Mouse (Mus musculus) liver, embryonic 16.5 days (tissue): ENCODE measurements around the gene Drd3. TPM values are rescaled to one million over a fixed set of nuclear protein-coding genes. Genes with fewer than 3 reads are reported as not detected.

ENCODE experiments used
- ATAC-seq: fragments of 200-750 bp; cut with Nextera tagmentation; 2 replicates; pipeline ENCODE4 v1.8.0; 2017; ENCODE audit warnings: low read depth, mild to moderate bottlenecking, moderate number of reproducible peaks, moderate library complexity
- H3K27ac ChIP-seq: fragments of 300-500 bp; sonication (generic); 2 replicates; pipeline ENCODE4 v1.5.1; 2014; ENCODE audit warnings: mild to moderate bottlenecking, low read length
- H3K27me3 ChIP-seq: fragments of 300-500 bp; sonication (generic); 2 replicates; pipeline ENCODE4 v1.6.1; 2014; ENCODE audit warnings: low read depth, low read length, mixed read lengths; ENCODE audit not compliant: control insufficient read depth, insufficient read depth
- H3K36me3 ChIP-seq: fragments of 300-500 bp; sonication (generic); 2 replicates; pipeline ENCODE4 v1.6.1; 2014; ENCODE audit warnings: mild to moderate bottlenecking; ENCODE audit not compliant: control insufficient read depth, insufficient read depth
- H3K4me1 ChIP-seq: fragments of 300-500 bp; sonication (generic); 2 replicates; pipeline ENCODE4 v1.6.1; 2014; ENCODE audit warnings: low read depth, low read length, mixed read lengths; ENCODE audit not compliant: control insufficient read depth
- H3K4me2 ChIP-seq: fragments of 300-500 bp; sonication (generic); 2 replicates; pipeline ENCODE4 v1.6.1; 2014; ENCODE audit warnings: low read depth, low read length, mixed read lengths
- H3K4me3 ChIP-seq: fragments of 300-500 bp; sonication (generic); 2 replicates; pipeline ENCODE4 v1.5.1; 2014; ENCODE audit warnings: low read depth, mild to moderate bottlenecking, low read length
- H3K9ac ChIP-seq: fragments of 300-500 bp; sonication (generic); 2 replicates; pipeline ENCODE4 v1.6.1; 2014; ENCODE audit warnings: low read depth, low read length
- H3K9me3 ChIP-seq: fragments of 300-500 bp; sonication (generic); replicated peaks from 2 replicates; pipeline ENCODE4 v1.6.1; 2016; ENCODE audit warnings: low read length; ENCODE audit not compliant: control insufficient read depth
- WGBS: fragments of 180-500 bp; shearing (Covaris S2); extraction: QIAGEN DNeasy Blood & Tissue Kit; methylation state at CpG from one replicate; pipeline ENCODE4 v1.1.7; 2014; ENCODE audit not compliant: insufficient replicate concordance; 5-methylcytosine and 5-hydroxymethylcytosine counted together
- polyA plus RNA-seq: library from polyadenylated mRNA; unstranded; fragments of >200 nt; fragmentation: Nextera tagmentation; extraction: Ambion mirVana; gene quantifications from 2 replicates; pipeline ENCODE4 v1.2.1, GENCODE M21; 2015

Drd3 gene
- polyA plus RNA-seq = not detected in 2 replicates

DNA sequence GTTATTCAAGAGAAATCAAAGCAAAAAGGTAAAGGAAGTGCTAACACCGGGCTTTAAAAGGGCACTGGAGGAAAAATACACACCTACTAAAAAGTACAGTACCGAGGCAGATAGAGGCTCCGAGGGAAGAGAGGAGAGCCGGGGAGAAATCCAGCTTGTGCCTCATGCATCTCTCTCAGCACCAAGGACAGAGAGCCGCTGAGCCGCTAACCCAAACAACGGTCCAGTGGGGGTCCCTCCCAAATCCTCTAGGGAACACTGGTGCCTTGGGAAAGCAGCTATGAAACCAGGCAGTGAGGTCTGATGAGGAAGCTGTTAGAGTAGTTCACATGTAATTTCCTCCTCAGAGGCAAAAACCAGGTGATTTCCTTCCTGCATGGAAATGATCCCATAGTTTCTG is at the start of gene Drd3:
TSS of gene Drd3 (plus strand) at position 276 of the 400 bp plus-strand sequence.
- no peaks in the 10 kb centered on the region for H3K4me1 ChIP-seq
- no peaks in the 10 kb centered on the region for H3K9me3 ChIP-seq
- 20% methylated on average over 7 of the region's 7 CpGs for WGBS
- H3K36me3 ChIP-seq = no peaks in the 10 kb centered on the region
- H3K9ac ChIP-seq = no peak within 1 kb of the TSS
- H3K4me2 ChIP-seq = no peak within 1 kb of the TSS
- H3K4me3 ChIP-seq = no peak within 1 kb of the TSS
- no peak within 1 kb of the TSS for H3K27ac ChIP-seq
- H3K27me3 ChIP-seq = no peaks in the 10 kb centered on the region
- no peak for ATAC-seq

GRCm38 (mm10) chr16:43708335-43709061 is 45.3 kb upstream of the Drd3 start:
- ATAC-seq = no peak
- H3K9ac ChIP-seq = no peak overlapping the region
- H3K36me3 ChIP-seq = no peaks in the 10 kb centered on the region
- no peak overlapping the region for H3K4me2 ChIP-seq
- no peaks in the 10 kb centered on the region for H3K27me3 ChIP-seq
- H3K9me3 ChIP-seq = no peaks in the 10 kb centered on the region
- H3K27ac ChIP-seq = no peak overlapping the region
- no peaks in the 10 kb centered on the region for H3K4me1 ChIP-seq
- no peak overlapping the region for H3K4me3 ChIP-seq
- WGBS = 57% methylated on average over 13 of the region's 13 CpGs

DNA sequence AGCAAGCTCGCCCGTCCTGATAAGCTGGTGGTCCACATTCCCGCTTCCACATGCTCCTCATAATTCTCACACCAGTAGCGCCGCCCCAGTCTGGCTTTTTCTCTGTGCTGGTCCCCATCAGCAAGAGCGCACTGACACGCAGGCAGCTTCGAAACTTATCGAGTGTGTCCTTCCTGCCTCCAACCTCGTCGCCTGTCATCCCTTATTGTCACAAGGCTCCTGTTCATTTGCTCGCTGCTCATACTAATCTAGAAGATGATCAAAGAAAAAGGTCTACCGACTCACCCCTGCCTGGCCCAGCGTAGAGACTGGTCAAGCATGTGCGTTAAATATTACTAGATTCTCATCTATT is 44.8 kb upstream of the Drd3 start:
- Histone ChIP-seq H3K4me2 (no peak overlapping the region), H3K9ac (no peak overlapping the region), H3K27ac (no peak overlapping the region), H3K27me3 (no peaks in the 10 kb centered on the region), H3K4me3 (no peak overlapping the region), H3K9me3 (no peaks in the 10 kb centered on the region), H3K4me1 (no peaks in the 10 kb centered on the region), H3K36me3 (no peaks in the 10 kb centered on the region)
- 60% methylated on average over 15 of the region's 15 CpGs for WGBS
- no peak for ATAC-seq

GRCm38 (mm10) chr16:43709432-43710133 is 44.2 kb upstream of the Drd3 start:
- no peak overlapping the region for H3K9ac ChIP-seq
- H3K4me3 ChIP-seq = no peak overlapping the region
- no peaks in the 10 kb centered on the region for H3K9me3 ChIP-seq
- WGBS = 34% methylated on average over 9 of the region's 9 CpGs
- H3K36me3 ChIP-seq = no peaks in the 10 kb centered on the region
- no peak for ATAC-seq
- no peak overlapping the region for H3K27ac ChIP-seq
- no peak overlapping the region for H3K4me2 ChIP-seq
- no peaks in the 10 kb centered on the region for H3K4me1 ChIP-seq
- H3K27me3 ChIP-seq = no peaks in the 10 kb centered on the region

DNA sequence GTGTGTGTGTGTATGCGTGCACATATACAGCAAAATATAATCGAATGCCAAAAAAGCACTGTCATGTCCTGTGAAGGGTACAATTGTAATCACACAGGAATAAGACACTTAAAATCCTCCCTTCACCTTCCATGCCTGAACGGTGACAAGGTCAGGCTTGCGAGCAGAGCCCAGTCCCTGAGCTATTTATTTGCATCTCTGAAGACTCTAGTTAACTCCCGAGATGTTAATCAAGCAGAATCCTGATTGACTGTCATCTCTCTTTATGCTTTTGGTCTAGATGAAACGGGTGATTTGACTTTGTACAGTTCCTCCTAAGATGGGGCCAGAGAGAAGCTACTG is 43.7 kb upstream of the Drd3 start:
- Histone ChIP-seq H3K27me3 (no peaks in the 10 kb centered on the region), H3K9me3 (no peaks in the 10 kb centered on the region), H3K4me3 (no peak overlapping the region), H3K9ac (no peak overlapping the region), H3K4me2 (no peak overlapping the region), H3K36me3 (no peaks in the 10 kb centered on the region), H3K4me1 (no peaks in the 10 kb centered on the region), H3K27ac (no peak overlapping the region)
- ATAC-seq = no peak
- WGBS = 53% methylated on average over 6 of the region's 6 CpGs

DNA sequence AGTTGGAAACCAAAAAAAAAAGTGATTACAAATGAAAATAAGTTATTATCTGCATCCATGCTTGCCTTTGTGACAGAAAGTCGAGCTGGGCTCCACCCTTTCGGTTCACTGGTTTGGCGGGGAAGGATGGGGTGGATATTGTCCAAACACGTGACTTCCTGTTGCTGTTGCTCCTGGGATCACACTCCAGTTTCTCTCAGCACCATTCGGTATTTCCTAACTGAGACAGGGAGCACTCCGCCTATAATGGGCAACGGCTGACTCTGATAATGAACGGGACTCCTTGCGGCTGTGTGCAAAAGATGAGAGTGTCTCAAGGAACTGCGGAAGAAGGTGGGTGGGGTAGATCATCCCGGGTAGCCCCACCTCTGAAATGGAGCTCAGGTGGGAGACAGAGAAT is 43.2 kb upstream of the Drd3 start:
- Histone ChIP-seq H3K4me1 (no peaks in the 10 kb centered on the region), H3K36me3 (no peaks in the 10 kb centered on the region), H3K4me2 (no peak overlapping the region), H3K27me3 (no peaks in the 10 kb centered on the region), H3K27ac (no peak overlapping the region), H3K9me3 (no peaks in the 10 kb centered on the region), H3K9ac (no peak overlapping the region), H3K4me3 (no peak overlapping the region)
- ATAC-seq = no peak
- 62% methylated on average over 11 of the region's 11 CpGs for WGBS

DNA sequence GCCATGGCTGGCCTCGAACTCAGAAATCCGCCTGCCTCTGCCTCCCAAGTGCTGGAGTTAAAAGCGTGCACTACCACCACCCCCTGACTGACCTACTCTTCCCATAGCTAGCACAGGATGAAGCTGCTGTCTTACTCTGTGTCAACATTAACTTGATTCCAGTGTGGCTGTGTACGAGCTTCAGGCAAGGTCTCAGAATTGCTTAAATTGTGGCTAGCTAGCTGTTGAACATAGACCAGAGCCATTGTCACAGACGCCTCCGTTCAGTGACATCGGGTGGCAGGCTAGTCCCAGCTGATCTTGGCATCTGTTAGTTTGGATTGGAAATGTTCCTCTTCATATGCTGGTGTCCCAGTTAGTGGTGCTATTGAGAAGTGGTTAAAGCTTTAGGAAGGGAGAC is 42.5 kb upstream of the Drd3 start:
- no peak overlapping the region for H3K9ac ChIP-seq
- no peak for ATAC-seq
- H3K9me3 ChIP-seq = no peaks in the 10 kb centered on the region
- 69% methylated on average over 7 of the region's 7 CpGs for WGBS
- no peak overlapping the region for H3K4me3 ChIP-seq
- no peak overlapping the region for H3K27ac ChIP-seq
- H3K27me3 ChIP-seq = no peaks in the 10 kb centered on the region
- no peaks in the 10 kb centered on the region for H3K4me1 ChIP-seq
- no peak overlapping the region for H3K4me2 ChIP-seq
- no peaks in the 10 kb centered on the region for H3K36me3 ChIP-seq

- Histone ChIP-seq H3K9ac (no peak overlapping the region), H3K4me2 (no peak overlapping the region), H3K27me3 (no peaks in the 10 kb centered on the region), H3K27ac (no peak overlapping the region), H3K9me3 (no peaks in the 10 kb centered on the region), H3K36me3 (no peaks in the 10 kb centered on the region), H3K4me1 (no peaks in the 10 kb centered on the region), H3K4me3 (no peak overlapping the region)
- 41% methylated on average over 3 of the region's 3 CpGs for WGBS
- no peak for ATAC-seq
Observed at GRCm38 (mm10) chr16:43724444-43724843, 29.4 kb upstream of the Drd3 start.

GRCm38 (mm10) chr16:43729506-43730221 is 24.2 kb upstream of the Drd3 start:
- 61% methylated on average over 8 of the region's 8 CpGs for WGBS

More at GRCm38 (mm10) chr16:43729506-43730221, 24.2 kb upstream of the Drd3 start:
- Histone ChIP-seq H3K36me3 (no peaks in the 10 kb centered on the region), H3K27me3 (no peaks in the 10 kb centered on the region), H3K4me3 (no peak overlapping the region), H3K9me3 (no peaks in the 10 kb centered on the region), H3K9ac (no peak overlapping the region), H3K4me2 (no peak overlapping the region), H3K4me1 (no peaks in the 10 kb centered on the region), H3K27ac (no peak overlapping the region)
- ATAC-seq = no peak
